35 mouse cellular contexts compared by ENCODE assay signal in genomic region chr8:87513350-87513749, GRCm38 (mm10). TPM values are rescaled to one million over a fixed set of nuclear protein-coding genes. Genes with fewer than 3 reads are reported as not detected.
DNase-seq lines count a peak whose midpoint lies in the region; ATAC-seq and TF ChIP-seq lines count a peak whose summit lies in the region.
"Had no signal": no experiment of that assay in that cellular context is flagged by ENCODE, and none has a peak within 500 bp of the region (broad histone marks: within the 10 kb centered on the region; RNA-seq: fewer than 3 reads in every experiment).

No protein-coding gene starts in this region.

- DNase-seq in frontal cortex, postnatal 10 days (ENCODE audit: low spot score in 2 of 2), result no peak
- DNase-seq in layer of hippocampus, adult 2 months (ENCODE audit: low spot score in 2 of 2), result no peak
- no peak for DNase-seq in layer of hippocampus, adult 8-10 months (ENCODE audit: low spot score in 2 of 2)
- peak; percentile 14 for DNase-seq in brain, embryonic 18.5 days (ENCODE audit: low read depth, low spot score)
- DNase-seq in retina, embryonic 14.5 days (ENCODE audit: low spot score), result no peak
- DNase-seq in thymus, postnatal 0 days (ENCODE audit: low spot score), result no peak
- DNase-seq: adrenal gland, postnatal 10 days; adrenal gland, postnatal 36 days; B cell, adult 2 months; cerebellum, adult 8-10 months; embryo, embryonic 11 days; gastrocnemius, adult 2 months; gastrocnemius, postnatal 14 days; heart, adult 11 months; heart, postnatal 36 days had no signal

- H3K4me3 ChIP-seq in layer of hippocampus, adult 2 months, result no peak overlapping the region
- H3K4me3 ChIP-seq: embryonic facial prominence, embryonic 10.5 days; embryonic facial prominence, embryonic 13.5 days; erythroblast, embryonic 14.5 days; forebrain, embryonic 13.5 days; gastrocnemius, adult 2 months; hindbrain, embryonic 10.5 days; hindbrain, embryonic 13.5 days; intestine, embryonic 15.5 days had no signal

- ATAC-seq in frontal cortex, adult (ENCODE audit: low TSS enrichment), result peak; percentile 69
- ATAC-seq: forebrain, embryonic 13.5 days; forebrain, embryonic 16.5 days; hindbrain, embryonic 16.5 days; intestine, embryonic 15.5 days; Patski had no signal

- TF ChIP-seq CTCF in layer of hippocampus, adult 2 months (conservative IDR thresholded peaks at IDR 0.05), result no peak

- 0 out of 2 replicates have a peak overlapping the region, but pooled peaks have one; percentile 46 for H3K27ac ChIP-seq in layer of hippocampus, adult 2 months
- H3K27ac ChIP-seq: embryonic facial prominence, embryonic 10.5 days; embryonic facial prominence, embryonic 13.5 days; forebrain, embryonic 13.5 days; gastrocnemius, adult 2 months; hindbrain, embryonic 10.5 days; hindbrain, embryonic 13.5 days; intestine, embryonic 15.5 days had no signal

RNA-seq across cellular contexts. Expression of gene Cbln1, which starts 40.9 kb away (rescaled TPM):
- total RNA-seq in layer of hippocampus, adult 2 months (2021), result 1 to 10 TPM; 4.1 to 5.1 TPM
- total RNA-seq in layer of hippocampus, adult 8-10 months (2022), result 10 to 100 TPM in 1 of 4 experiments, 1 to 10 TPM in 3; 7.5 to 10.9 (median 7.7) TPM
- 0.08 TPM in 1 of 2 replicates, not detected in the other for polyA plus RNA-seq in thymus, postnatal 0 days (2015; fragmentation: Nextera tagmentation; extraction: Ambion mirVana)
- total RNA-seq: CH12.LX; G1E; gastrocnemius, adult 2 months had no signal
- polyA plus RNA-seq: erythroblast, embryonic 14.5 days; G1E; heart, postnatal 0 days had no signal

RNA-seq across cellular contexts. Expression of gene 4933402J07Rik, which starts 50.3 kb away (rescaled TPM):
- total RNA-seq in layer of hippocampus, adult 2 months (2021), result not detected
- under 1 TPM in 1 of 4 experiments, not detected in 3; 0.25 TPM for total RNA-seq in layer of hippocampus, adult 8-10 months (2022)
- polyA plus RNA-seq in thymus, postnatal 0 days (2015; fragmentation: Nextera tagmentation; extraction: Ambion mirVana), result not detected in 2 replicates
- total RNA-seq: adrenal gland, adult 18-20 months; adrenal gland, postnatal 10 days; adrenal gland, postnatal 36 days; CH12.LX; G1E; gastrocnemius, adult 2 months; gastrocnemius, postnatal 14 days; gastrocnemius, postnatal 4 days; heart, adult 8-10 months; heart, postnatal 36 days had no signal
- polyA plus RNA-seq: cortical plate, adult 2 months; embryonic facial prominence, embryonic 10.5 days; embryonic facial prominence, embryonic 13.5 days; erythroblast, embryonic 14.5 days; forebrain, embryonic 13.5 days; forebrain, embryonic 16.5 days; G1E; heart, embryonic 11.5 days; heart, embryonic 14.5 days; heart, postnatal 0 days; hindbrain, embryonic 10.5 days; hindbrain, embryonic 13.5 days; hindbrain, embryonic 16.5 days; intestine, embryonic 15.5 days; Patski had no signal
